Mouse (Mus musculus) 3134 (cell line): ENCODE data around the gene Gm47995.

ENCODE experiments used
- DNase-seq: peaks from one replicate; pipeline ENCODE4 v3.0.0-alpha.2; 2011; ENCODE audit warnings: low spot score; ENCODE audit not compliant: insufficient read length; ENCODE audit errors: extremely low read depth

Gene Gm47995

DNA sequence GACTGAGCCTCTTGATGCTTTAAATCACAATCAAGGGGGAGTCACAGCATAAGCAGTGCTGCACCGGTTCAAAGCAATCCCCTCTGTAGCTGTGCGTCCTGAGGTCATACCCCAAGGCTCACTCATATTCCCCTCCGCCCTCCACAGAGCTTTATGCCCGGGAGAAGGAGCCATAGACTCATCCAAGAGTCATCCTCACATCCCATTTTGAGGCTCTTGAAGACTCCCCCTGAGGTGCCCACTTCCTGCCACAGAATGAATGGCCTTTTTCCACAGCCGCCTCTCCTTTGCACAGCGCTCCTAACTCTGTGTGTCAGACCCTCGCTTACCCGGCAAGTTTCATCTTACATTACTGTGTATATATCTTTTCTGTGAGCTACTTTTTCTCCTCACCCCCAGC lies 29.3 kb downstream of the Gm47995 start:
- peak; percentile 26 for DNase-seq

GRCm38 (mm10) chr1:151228320-151228989 lies 30.2 kb downstream of the Gm47995 start:
- no peak for DNase-seq

DNA sequence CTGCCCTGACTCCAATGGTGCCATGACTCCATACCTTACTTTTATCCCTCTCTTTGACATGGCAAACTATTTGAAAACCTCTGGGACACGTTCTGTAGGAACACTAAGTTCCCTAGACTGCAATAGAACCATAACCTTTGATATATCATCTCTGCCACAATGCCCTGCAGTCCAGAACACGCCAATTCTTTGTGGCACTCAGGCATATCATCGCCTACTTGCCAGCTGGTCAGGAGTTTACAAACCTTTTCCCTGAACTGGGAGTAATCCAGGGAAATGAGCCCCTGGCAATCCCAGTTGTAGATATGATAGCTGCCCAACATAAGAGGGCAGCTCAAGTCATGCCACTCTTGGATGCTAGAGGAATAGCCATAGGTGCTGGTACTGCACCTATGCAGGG lies 34.1 kb downstream of the Gm47995 start:
- DNase-seq = no peak

GRCm38 (mm10) chr1:151233756-151234155 lies 35.5 kb downstream of the Gm47995 start:
- no peak for DNase-seq

DNA sequence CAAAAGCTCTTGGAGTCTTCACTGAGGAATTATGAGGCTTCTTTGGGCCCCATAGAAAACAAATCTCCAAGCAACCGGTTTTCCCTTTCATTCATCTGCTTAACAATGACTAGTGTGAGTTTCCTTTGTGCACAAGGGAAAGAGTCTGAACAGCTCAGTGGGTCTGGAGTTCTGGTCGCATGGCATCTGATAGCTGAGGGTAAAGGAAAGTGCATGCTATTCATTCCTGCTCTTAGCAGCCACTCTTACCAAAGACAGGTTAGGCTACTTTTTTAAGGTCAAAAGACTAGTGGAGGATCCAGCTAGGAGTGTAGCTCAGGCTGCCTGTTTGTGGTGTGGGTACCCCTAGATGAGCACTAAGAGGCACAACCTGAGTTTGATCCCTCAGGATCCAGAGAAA lies 37.3 kb downstream of the Gm47995 start:
- no peak for DNase-seq

DNA sequence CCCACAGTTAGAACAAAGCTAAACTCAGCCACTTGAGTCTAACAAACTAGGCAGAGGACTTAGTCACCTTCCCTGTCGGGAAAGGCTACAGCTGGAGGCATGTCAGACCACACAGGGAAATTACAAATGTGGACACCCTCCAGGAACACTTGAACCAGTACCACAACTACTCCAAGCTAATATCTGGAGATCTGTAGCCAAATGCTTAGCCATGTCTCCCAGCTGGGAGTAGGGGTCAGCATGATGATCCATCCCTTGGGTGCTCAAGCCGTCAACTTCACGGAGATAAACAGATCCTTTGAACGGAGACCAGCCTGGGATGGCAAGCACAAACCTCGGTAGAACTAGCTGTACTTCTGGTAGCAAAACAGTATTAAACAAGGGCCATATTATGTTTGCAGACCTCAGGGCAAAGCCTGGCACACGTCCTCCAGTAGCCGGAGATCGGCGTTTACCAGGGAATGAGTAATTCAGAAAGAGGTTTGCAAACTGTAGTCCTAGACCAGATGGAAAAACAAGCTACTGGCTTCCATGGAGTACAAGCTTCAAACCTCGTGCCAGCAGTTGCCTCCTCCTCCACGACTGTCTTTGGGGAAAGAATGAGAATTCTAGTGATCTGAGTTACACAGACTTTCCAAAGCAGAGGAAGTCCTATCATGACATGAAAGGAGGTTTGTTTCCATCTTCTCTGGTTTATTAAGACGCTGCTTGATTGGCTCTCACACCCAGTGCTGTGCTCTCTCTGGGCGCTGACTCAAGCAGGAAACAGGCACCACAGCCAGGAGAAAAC lies 38.1 kb downstream of the Gm47995 start:
- peak; percentile 70 for DNase-seq

GRCm38 (mm10) chr1:151237780-151238179 lies 39.5 kb downstream of the Gm47995 start:
- DNase-seq = no peak

- no peak for DNase-seq
Measured at GRCm38 (mm10) chr1:151243332-151243731, 45.1 kb downstream of the Gm47995 start.

- DNase-seq = no peak
Measured at GRCm38 (mm10) chr1:151244013-151244412, 45.8 kb downstream of the Gm47995 start.

- DNase-seq = no peak
Measured at GRCm38 (mm10) chr1:151244761-151245160, 46.5 kb downstream of the Gm47995 start.

DNA sequence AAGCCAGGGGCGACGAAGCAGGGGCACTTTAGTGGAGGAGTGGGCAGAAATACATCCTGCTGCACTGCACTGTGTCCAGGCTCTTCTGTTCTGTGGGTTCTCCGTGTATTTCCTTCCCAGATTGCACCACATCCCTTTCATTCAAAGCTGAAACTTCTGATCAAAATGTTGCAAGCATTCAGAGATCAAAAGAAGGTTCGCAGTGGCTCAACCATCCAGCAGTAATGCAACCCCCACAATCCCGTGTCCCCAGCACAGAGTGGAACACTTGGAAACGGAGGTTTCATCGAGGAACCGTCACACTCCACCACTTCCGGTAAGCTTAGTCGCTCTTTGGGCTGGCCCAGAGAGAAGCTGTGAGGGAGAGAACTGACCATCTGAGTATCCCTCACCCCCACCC lies 46.9 kb downstream of the Gm47995 start:
- no peak for DNase-seq

- no peak for DNase-seq
Measured at GRCm38 (mm10) chr1:151245846-151246245, 47.6 kb downstream of the Gm47995 start.
